Mouse (Mus musculus): ENCODE results near the gene Lck. TPM values are rescaled to one million over a fixed set of nuclear protein-coding genes. Genes with fewer than 3 reads are reported as not detected.
"Not testable (repeated sequence)": the region's sequence is repeated elsewhere in the genome, so short reads cannot be mapped to it uniquely, and the experiment has no call there.

Gene Lck
- polyA plus RNA-seq, 1 experiment from 2014 or later: 3.1 TPM

DNA sequence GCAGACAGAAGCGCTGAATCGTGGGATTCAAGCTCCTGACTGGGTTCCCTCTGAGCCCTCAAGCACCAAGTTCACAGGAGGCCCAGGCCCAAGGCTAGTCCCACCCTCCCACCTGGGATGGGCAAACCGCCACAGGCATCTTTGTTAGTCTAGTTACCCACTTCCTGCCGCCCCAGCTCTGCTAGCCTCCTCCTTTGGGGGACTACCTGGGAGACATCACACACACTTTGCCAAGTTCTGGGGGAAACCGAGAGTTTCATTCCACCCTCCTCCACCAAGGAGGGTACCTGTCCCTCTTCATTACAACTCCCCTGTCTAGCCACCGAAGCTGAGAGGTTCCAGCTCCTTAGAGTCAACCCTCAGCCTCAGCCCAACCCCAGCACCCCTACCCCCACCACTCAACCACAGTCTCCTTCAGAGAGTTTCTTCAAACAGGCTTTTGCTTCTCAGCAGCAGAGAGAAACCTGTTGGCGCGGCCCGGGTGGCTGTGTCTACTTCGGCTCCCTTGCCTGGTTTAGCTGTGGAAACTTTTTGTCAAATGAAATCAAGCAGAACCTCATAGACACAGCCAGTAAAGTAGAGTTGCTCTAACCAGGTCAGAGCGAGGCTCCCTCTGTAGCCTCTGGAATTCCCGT, 15.0 kb downstream of the Lck start:
- no peaks in the 10 kb centered on the region for H3K27me3 ChIP-seq (replicated peaks; ENCODE audit: control insufficient read depth, insufficient read depth, low read length)
- no peak overlapping the region for H3K4me2 ChIP-seq (replicated peaks; ENCODE audit: low read depth)
- H3K9me3 ChIP-seq (ENCODE audit: control insufficient read depth): no peaks in the 10 kb centered on the region
- H3K4me3 ChIP-seq (ENCODE audit: low read depth, low read length): no peak overlapping the region
- no peak overlapping the region for H3K27ac ChIP-seq (ENCODE audit: low read depth, low read length)
- H3K4me1 ChIP-seq (replicated peaks; ENCODE audit: control insufficient read depth, insufficient read depth, low read length): no peaks in the 10 kb centered on the region
- no peak for TF ChIP-seq CTCF (IDR thresholded peaks at IDR 0.05; ENCODE audit: low read depth)
- WGBS: 90% methylated on average over 12 of the region's 12 CpGs
- no peaks in the 10 kb centered on the region for H3K36me3 ChIP-seq (ENCODE audit: control insufficient read depth, insufficient read depth)
- no peak for ATAC-seq
- no peak overlapping the region for H3K9ac ChIP-seq (ENCODE audit: low read depth, low read length)

GRCm38 (mm10) chr4:129557256-129557808, 16.1 kb downstream of the Lck start:
- no peaks in the 10 kb centered on the region for H3K4me1 ChIP-seq (replicated peaks; ENCODE audit: control insufficient read depth, insufficient read depth, low read length)
- no peak overlapping the region for H3K9ac ChIP-seq (ENCODE audit: low read depth, low read length)
- no peak overlapping the region for H3K27ac ChIP-seq (ENCODE audit: low read depth, low read length)
- H3K4me2 ChIP-seq (replicated peaks; ENCODE audit: low read depth): peak overlapping the region; percentile 79; the same call in 1 of the 2 replicates
- ATAC-seq: no peak
- no peak for TF ChIP-seq CTCF (IDR thresholded peaks at IDR 0.05; ENCODE audit: low read depth)
- no peaks in the 10 kb centered on the region for H3K9me3 ChIP-seq (ENCODE audit: control insufficient read depth)
- no peak overlapping the region for H3K4me3 ChIP-seq (ENCODE audit: low read depth, low read length)
- 75% methylated on average over 9 of the region's 9 CpGs for WGBS
- no peaks in the 10 kb centered on the region for H3K36me3 ChIP-seq (ENCODE audit: control insufficient read depth, insufficient read depth)
- no peaks in the 10 kb centered on the region for H3K27me3 ChIP-seq (replicated peaks; ENCODE audit: control insufficient read depth, insufficient read depth, low read length)

DNA sequence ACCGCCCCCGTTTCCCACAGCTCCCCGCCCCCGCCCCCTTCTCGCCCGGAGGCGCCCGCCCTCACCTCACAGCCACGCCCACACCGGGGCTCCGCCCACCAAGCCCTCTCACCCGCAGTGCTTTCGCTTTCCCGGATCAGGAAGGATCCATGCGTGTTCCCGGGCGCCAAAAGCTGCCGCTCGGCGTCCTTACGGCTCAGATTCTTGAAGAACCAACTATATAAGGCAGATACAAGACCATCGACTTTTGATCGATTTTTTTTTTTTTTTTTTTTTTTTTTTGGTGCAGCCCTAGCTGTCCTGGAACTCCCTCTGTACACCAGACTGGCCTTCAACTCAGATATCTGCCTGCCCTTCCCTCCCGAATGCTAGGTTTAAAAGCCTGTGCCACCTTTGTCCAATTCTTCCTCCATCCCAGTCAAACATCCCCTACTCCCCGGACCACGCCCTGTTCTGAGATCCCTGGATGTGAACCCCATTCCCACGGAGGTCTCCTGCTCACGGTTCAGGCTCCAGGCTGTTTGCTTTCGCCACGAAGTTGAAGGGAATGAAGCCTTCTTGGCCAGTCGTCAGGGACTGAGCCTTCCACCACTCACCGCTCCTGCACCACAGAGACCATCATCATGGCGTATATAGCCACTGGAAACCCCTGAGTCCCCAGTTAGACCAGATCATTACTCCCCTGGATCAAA, 16.8 kb downstream of the Lck start:
- no peaks in the 10 kb centered on the region for H3K4me1 ChIP-seq (replicated peaks; ENCODE audit: control insufficient read depth, insufficient read depth, low read length)
- TF ChIP-seq CTCF (IDR thresholded peaks at IDR 0.05; ENCODE audit: low read depth): no peak
- peak overlapping the region; percentile 41; the same call in 1 of the 2 replicates for H3K27ac ChIP-seq (ENCODE audit: low read depth, low read length)
- H3K27me3 ChIP-seq (replicated peaks; ENCODE audit: control insufficient read depth, insufficient read depth, low read length): no peaks in the 10 kb centered on the region
- H3K4me3 ChIP-seq (ENCODE audit: low read depth, low read length): peak overlapping the region; percentile 42
- peak overlapping the region; percentile 79 for H3K4me2 ChIP-seq (replicated peaks; ENCODE audit: low read depth)
- WGBS: 6% methylated on average over 33 of the region's 33 CpGs
- peak overlapping the region; percentile 57 for H3K9ac ChIP-seq (ENCODE audit: low read depth, low read length)
- H3K36me3 ChIP-seq (ENCODE audit: control insufficient read depth, insufficient read depth): no peaks in the 10 kb centered on the region
- no peaks in the 10 kb centered on the region for H3K9me3 ChIP-seq (ENCODE audit: control insufficient read depth)
- peak; percentile 85 for ATAC-seq

DNA sequence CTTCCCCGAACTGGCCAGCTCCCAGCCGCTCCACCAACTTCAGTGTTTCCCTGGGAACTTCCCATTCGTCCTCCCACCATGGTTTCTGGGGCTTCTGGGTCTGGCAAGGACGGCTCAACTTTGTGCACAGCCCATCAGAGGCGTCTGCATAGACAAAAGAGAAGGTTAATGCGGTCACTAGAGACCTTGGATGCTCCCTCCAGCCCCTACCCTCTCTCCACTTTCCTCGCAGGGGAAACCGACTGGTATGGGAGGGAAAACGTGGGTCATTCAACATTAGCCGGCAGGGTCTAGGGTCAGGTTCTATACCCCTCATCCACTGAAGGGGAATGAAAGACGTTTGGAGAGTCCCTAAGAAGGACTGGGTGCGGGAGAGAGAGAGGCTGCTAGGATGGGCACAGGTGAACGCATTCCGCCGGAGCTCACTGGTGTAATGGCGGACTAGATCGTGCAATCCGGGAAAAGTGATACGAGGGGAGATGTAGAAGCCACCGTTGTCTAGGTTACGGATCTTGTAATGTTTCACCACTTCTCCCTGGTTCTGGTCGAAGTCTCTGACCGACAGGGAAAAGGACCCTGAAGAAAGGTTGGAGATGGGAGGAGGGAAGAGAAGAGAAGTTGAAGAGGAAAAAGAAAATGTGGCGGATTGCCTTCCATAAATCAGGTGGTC, 17.4 kb downstream of the Lck start:
- ATAC-seq: peak; percentile 44
- Histone ChIP-seq H3K27ac (ENCODE audit: low read depth, low read length) (peak overlapping the region; percentile 41; the same call in 1 of the 2 replicates), H3K4me2 (replicated peaks; ENCODE audit: low read depth) (peak overlapping the region; percentile 79)

DNA sequence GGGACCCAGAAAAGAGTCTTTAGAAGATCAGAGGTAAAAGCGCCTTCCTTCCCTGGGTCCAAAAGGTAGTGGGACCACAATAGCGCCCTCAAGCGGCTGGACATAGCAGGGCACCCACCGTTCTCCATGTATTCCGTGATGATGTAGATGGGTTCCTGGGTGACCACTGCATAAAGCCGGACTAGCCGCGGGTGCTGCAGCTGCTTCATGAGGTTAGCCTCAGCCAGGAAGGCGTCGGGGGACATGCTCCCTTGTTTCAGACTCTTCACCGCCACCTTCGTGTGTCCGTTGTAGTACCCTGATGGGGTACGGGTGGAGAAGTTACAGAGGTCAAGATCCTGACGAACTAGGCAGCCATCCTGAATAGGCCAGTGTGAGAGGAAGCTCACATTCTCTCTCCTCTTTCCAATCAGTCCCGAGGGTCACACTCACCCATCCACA, 18.0 kb downstream of the Lck start:
- Histone ChIP-seq H3K27ac (ENCODE audit: low read depth, low read length) (no peak overlapping the region), H3K36me3 (ENCODE audit: control insufficient read depth, insufficient read depth) (no peaks in the 10 kb centered on the region), H3K4me2 (replicated peaks; ENCODE audit: low read depth) (peak overlapping the region; percentile 79), H3K4me3 (ENCODE audit: low read depth, low read length) (peak overlapping the region; percentile 42), H3K4me1 (replicated peaks; ENCODE audit: control insufficient read depth, insufficient read depth, low read length) (no peaks in the 10 kb centered on the region), H3K27me3 (replicated peaks; ENCODE audit: control insufficient read depth, insufficient read depth, low read length) (no peaks in the 10 kb centered on the region), H3K9ac (ENCODE audit: low read depth, low read length) (0 out of 2 replicates have a peak overlapping the region, but pooled peaks have one; percentile 57), H3K9me3 (ENCODE audit: control insufficient read depth) (no peaks in the 10 kb centered on the region)
- ATAC-seq: peak; percentile 17; the same call in 1 of the 2 replicates
- peak; percentile 83 for TF ChIP-seq CTCF (IDR thresholded peaks at IDR 0.05; ENCODE audit: low read depth)
- WGBS: 5% methylated on average over 16 of the region's 16 CpGs

More for the DNA sequence above, 17.4 kb downstream of the Lck start:
- Histone ChIP-seq H3K9me3 (ENCODE audit: control insufficient read depth) (no peaks in the 10 kb centered on the region), H3K4me1 (replicated peaks; ENCODE audit: control insufficient read depth, insufficient read depth, low read length) (no peaks in the 10 kb centered on the region), H3K9ac (ENCODE audit: low read depth, low read length) (peak overlapping the region; percentile 57), H3K4me3 (ENCODE audit: low read depth, low read length) (peak overlapping the region; percentile 42), H3K36me3 (ENCODE audit: control insufficient read depth, insufficient read depth) (no peaks in the 10 kb centered on the region), H3K27me3 (replicated peaks; ENCODE audit: control insufficient read depth, insufficient read depth, low read length) (no peaks in the 10 kb centered on the region)
- TF ChIP-seq CTCF (IDR thresholded peaks at IDR 0.05; ENCODE audit: low read depth): no peak
- WGBS: under 1% methylated on average over 24 of the region's 24 CpGs

GRCm38 (mm10) chr4:129554512-129554911, 18.9 kb downstream of the Lck start:
- H3K9me3 ChIP-seq (ENCODE audit: control insufficient read depth): not testable (repeated sequence)

More at GRCm38 (mm10) chr4:129554512-129554911, 18.9 kb downstream of the Lck start:
- not testable (repeated sequence) for H3K9ac ChIP-seq (ENCODE audit: low read depth, low read length); H3K27me3 ChIP-seq (replicated peaks; ENCODE audit: control insufficient read depth, insufficient read depth, low read length); H3K4me3 ChIP-seq (ENCODE audit: low read depth, low read length); H3K36me3 ChIP-seq (ENCODE audit: control insufficient read depth, insufficient read depth); H3K4me2 ChIP-seq (replicated peaks; ENCODE audit: low read depth); H3K27ac ChIP-seq (ENCODE audit: low read depth, low read length); ATAC-seq; H3K4me1 ChIP-seq (replicated peaks; ENCODE audit: control insufficient read depth, insufficient read depth, low read length)
- 81% methylated on average over 4 of the region's 6 CpGs for WGBS

Data from intestine, postnatal 0 days (tissue).